Comparison of ENCODE assay signal across 8 mouse cellular contexts in the genomic region with DNA sequence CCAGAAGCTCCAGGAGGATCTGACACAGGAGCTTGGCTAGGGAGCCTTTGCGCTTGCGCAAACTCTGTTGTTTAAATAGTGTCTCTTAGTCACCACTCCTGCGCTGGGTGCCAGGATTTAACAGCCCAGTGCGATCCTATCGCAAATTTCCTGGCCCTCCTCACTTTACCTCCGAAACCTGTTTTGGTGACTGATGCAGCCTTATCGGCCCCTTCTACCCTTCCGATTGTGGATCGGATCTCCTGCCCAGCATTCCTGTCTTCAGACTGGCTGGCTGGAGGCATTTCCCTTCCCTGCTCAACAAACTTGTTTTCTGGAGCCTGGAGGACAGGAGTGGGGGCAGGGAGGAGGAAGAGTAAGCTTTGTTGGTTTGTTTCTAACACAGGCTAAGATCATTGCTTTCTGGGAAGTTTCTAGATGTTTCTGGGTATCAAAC. TPM values are rescaled to one million over a fixed set of nuclear protein-coding genes. Genes with fewer than 3 reads are reported as not detected.
DNase-seq lines count a peak whose midpoint lies in the region; ATAC-seq lines count a peak whose summit lies in the region.

No protein-coding gene starts in this region.

- H3K4me1 ChIP-seq in embryonic facial prominence, embryonic 10.5 days, result peaks cover 15% of the 10 kb centered on the region
- peaks cover 6% of the 10 kb centered on the region; the same call in 1 of the 2 replicates for H3K4me1 ChIP-seq in heart, embryonic 11.5 days (ENCODE audit: control insufficient read depth, insufficient read depth, low read length)
- no peaks in the 10 kb centered on the region for H3K4me1 ChIP-seq in hindbrain, embryonic 11.5 days (replicated peaks; ENCODE audit: control insufficient read depth, insufficient read depth, low read length)
- no peaks in the 10 kb centered on the region for H3K4me1 ChIP-seq in neural tube, embryonic 15.5 days
- H3K4me1 ChIP-seq in hindbrain, embryonic 13.5 days (replicated peaks), result peaks cover 5% of the 10 kb centered on the region; the same call in 1 of the 2 replicates

- no peaks in the 10 kb centered on the region for H3K36me3 ChIP-seq in embryonic facial prominence, embryonic 10.5 days (replicated peaks)
- no peaks in the 10 kb centered on the region for H3K36me3 ChIP-seq in heart, embryonic 11.5 days (ENCODE audit: control insufficient read depth, insufficient read depth, low read length)
- H3K36me3 ChIP-seq in hindbrain, embryonic 11.5 days (ENCODE audit: control insufficient read depth, insufficient read depth, low read length), result no peaks in the 10 kb centered on the region
- no peaks in the 10 kb centered on the region for H3K36me3 ChIP-seq in neural tube, embryonic 15.5 days
- H3K36me3 ChIP-seq in hindbrain, embryonic 13.5 days, result no peaks in the 10 kb centered on the region

- H3K27me3 ChIP-seq in embryonic facial prominence, embryonic 10.5 days (replicated peaks; ENCODE audit: low read depth, poor library complexity, severe bottlenecking), result peaks cover 26% of the 10 kb centered on the region
- no peaks in the 10 kb centered on the region for H3K27me3 ChIP-seq in heart, embryonic 11.5 days (ENCODE audit: control insufficient read depth, insufficient read depth, low read length)
- H3K27me3 ChIP-seq in hindbrain, embryonic 11.5 days (ENCODE audit: control insufficient read depth, insufficient read depth, low read length), result no peaks in the 10 kb centered on the region
- no peaks in the 10 kb centered on the region for H3K27me3 ChIP-seq in neural tube, embryonic 15.5 days (replicated peaks)
- no peaks in the 10 kb centered on the region for H3K27me3 ChIP-seq in hindbrain, embryonic 13.5 days

- H3K4me3 ChIP-seq in embryonic facial prominence, embryonic 10.5 days, result no peak overlapping the region
- H3K4me3 ChIP-seq in heart, embryonic 11.5 days (ENCODE audit: low read depth, low read length), result peak overlapping the region; percentile 4; the same call in 1 of the 2 replicates
- H3K4me3 ChIP-seq in hindbrain, embryonic 11.5 days (ENCODE audit: low read depth, low read length), result no peak overlapping the region
- H3K4me3 ChIP-seq in neural tube, embryonic 15.5 days (replicated peaks), result no peak overlapping the region
- no peak overlapping the region for H3K4me3 ChIP-seq in hindbrain, embryonic 13.5 days

- peak overlapping the region; percentile 34; the same call in 1 of the 2 replicates for H3K9ac ChIP-seq in heart, embryonic 11.5 days (ENCODE audit: low read depth, low read length)
- no peak overlapping the region for H3K9ac ChIP-seq in hindbrain, embryonic 11.5 days (ENCODE audit: low read depth, low read length)
- H3K9ac ChIP-seq in neural tube, embryonic 15.5 days (replicated peaks), result no peak overlapping the region
- H3K9ac ChIP-seq in hindbrain, embryonic 13.5 days, result no peak overlapping the region

- DNase-seq in embryonic facial prominence, embryonic 10.5 days (ENCODE audit: low spot score), result no peak
- peak; percentile 32 to 33 for DNase-seq in kidney, postnatal 4 days
- DNase-seq in ovary, postnatal 10 days (ENCODE audit: low spot score), result peak; percentile 13
- no peak for DNase-seq in hindbrain, embryonic 11.5 days (ENCODE audit: low spot score)

- no peak for ATAC-seq in heart, embryonic 11.5 days (replicated peaks; ENCODE audit: insufficient number of reproducible peaks, low FRiP score, low TSS enrichment)
- no peak for ATAC-seq in hindbrain, embryonic 11.5 days (ENCODE audit: low FRiP score)
- ATAC-seq in neural tube, embryonic 15.5 days (ENCODE audit: low FRiP score), result no peak
- no peak for ATAC-seq in inflammation-experienced regulatory T-cells, adult 6 months
- no peak for ATAC-seq in hindbrain, embryonic 13.5 days (ENCODE audit: low FRiP score)

- no peaks in the 10 kb centered on the region for H3K9me3 ChIP-seq in embryonic facial prominence, embryonic 10.5 days
- H3K9me3 ChIP-seq in heart, embryonic 11.5 days (replicated peaks; ENCODE audit: control insufficient read depth, low read length), result no peaks in the 10 kb centered on the region
- H3K9me3 ChIP-seq in hindbrain, embryonic 11.5 days (ENCODE audit: control insufficient read depth, low read length), result no peaks in the 10 kb centered on the region
- no peaks in the 10 kb centered on the region for H3K9me3 ChIP-seq in neural tube, embryonic 15.5 days (replicated peaks)
- H3K9me3 ChIP-seq in hindbrain, embryonic 13.5 days, result no peaks in the 10 kb centered on the region

- peak overlapping the region; percentile 49 for H3K4me2 ChIP-seq in heart, embryonic 11.5 days
- H3K4me2 ChIP-seq in hindbrain, embryonic 11.5 days (replicated peaks; ENCODE audit: low read depth, low read length), result no peak overlapping the region
- no peak overlapping the region for H3K4me2 ChIP-seq in neural tube, embryonic 15.5 days
- H3K4me2 ChIP-seq in hindbrain, embryonic 13.5 days, result no peak overlapping the region

- 0 out of 2 replicates have a peak overlapping the region, but pooled peaks have one; percentile 48 for H3K27ac ChIP-seq in embryonic facial prominence, embryonic 10.5 days (replicated peaks)
- no peak overlapping the region for H3K27ac ChIP-seq in heart, embryonic 11.5 days (ENCODE audit: low read depth, low read length)
- H3K27ac ChIP-seq in hindbrain, embryonic 11.5 days (ENCODE audit: low read depth, low read length), result no peak overlapping the region
- no peak overlapping the region for H3K27ac ChIP-seq in neural tube, embryonic 15.5 days (replicated peaks)
- H3K27ac ChIP-seq in hindbrain, embryonic 13.5 days, result no peak overlapping the region

- 59% methylated on average over 9 of the region's 9 CpGs for WGBS in embryonic facial prominence, embryonic 10.5 days
- WGBS in heart, embryonic 11.5 days (ENCODE audit: insufficient replicate concordance), result 26% methylated on average over 9 of the region's 9 CpGs
- WGBS in hindbrain, embryonic 11.5 days, result 68% methylated on average over 9 of the region's 9 CpGs
- WGBS in neural tube, embryonic 15.5 days, result 80% methylated on average over 9 of the region's 9 CpGs
- 81% methylated on average over 9 of the region's 9 CpGs for WGBS in hindbrain, embryonic 13.5 days

RNA-seq across cellular contexts. Expression of a gene that starts 56.0 kb away (rescaled TPM):
- polyA plus RNA-seq in embryonic facial prominence, embryonic 10.5 days (2016; fragmentation: Nextera tagmentation; extraction: Ambion mirVana), result 41.3 and 43.1 TPM in 2 replicates
- 45.4 and 59.4 TPM in 2 replicates for polyA plus RNA-seq in heart, embryonic 11.5 days (2014; fragmentation: Nextera tagmentation; extraction: Ambion mirVana)
- polyA plus RNA-seq in hindbrain, embryonic 11.5 days (2014; fragmentation: Nextera tagmentation; extraction: Ambion mirVana), result 43.7 and 53.2 TPM in 2 replicates
- 9.1 and 15.0 TPM in 2 replicates for polyA plus RNA-seq in neural tube, embryonic 15.5 days (2015; fragmentation: Nextera tagmentation; extraction: Ambion mirVana)
- 10 to 100 TPM in 1 of 3 experiments, 1 to 10 TPM in 2; 5.0 to 73.4 (median 7.6) TPM for polyA plus RNA-seq in inflammation-experienced regulatory T-cells, adult 6 months (2017; shearing (Covaris generic))
- 11.0 and 15.2 TPM in 2 replicates for polyA plus RNA-seq in hindbrain, embryonic 13.5 days (2015; fragmentation: Nextera tagmentation; extraction: Ambion mirVana)

Comparison
In these comparisons a context has a peak if more than half of its experiments do, and no peak if none do; other contexts are left out.
1. DNase-seq: peak in kidney, postnatal 4 days (2 of 2) and ovary, postnatal 10 days (single experiment); none in embryonic facial prominence, embryonic 10.5 days (single experiment) and hindbrain, embryonic 11.5 days (single experiment).